Mouse (Mus musculus): ENCODE data around the gene Sumo1. TPM values are rescaled to one million over a fixed set of nuclear protein-coding genes. Genes with fewer than 3 reads are reported as not detected.

The Sumo1 gene
- polyA plus RNA-seq, 1 experiment from 2014 or later: 415 TPM

DNA sequence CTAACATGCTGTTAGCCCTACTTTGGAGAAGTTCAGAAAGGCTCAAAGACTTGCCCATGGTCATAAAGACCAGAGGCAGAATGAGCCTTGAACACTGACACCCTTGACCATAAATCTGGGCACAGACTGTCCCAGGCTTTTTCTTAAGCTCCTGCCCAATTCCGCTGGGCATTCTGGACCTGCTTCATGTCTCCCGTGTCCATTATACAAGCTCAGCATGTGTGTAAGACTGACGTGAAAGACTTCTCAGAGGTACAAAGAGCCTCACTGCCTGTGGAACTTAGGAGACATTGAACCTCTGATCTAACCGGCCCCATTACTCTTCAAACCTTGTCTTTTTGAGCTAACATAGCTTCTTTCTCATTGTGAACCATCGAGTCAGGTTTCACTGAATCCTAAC, 132.3 kb downstream of the Sumo1 start:
- H3K4me2 ChIP-seq (replicated peaks): no peak overlapping the region
- no peak overlapping the region for H3K9ac ChIP-seq
- no peaks in the 10 kb centered on the region for H3K27me3 ChIP-seq
- peaks cover 16% of the 10 kb centered on the region for H3K4me1 ChIP-seq
- no peaks in the 10 kb centered on the region for H3K36me3 ChIP-seq
- H3K4me3 ChIP-seq: no peak overlapping the region
- H3K9me3 ChIP-seq (replicated peaks): no peaks in the 10 kb centered on the region
- no peak overlapping the region for H3K27ac ChIP-seq
- ATAC-seq (ENCODE audit: low FRiP score): no peak
- 87% methylated on average over 5 of the region's 5 CpGs for WGBS

Other genes with a start within 250 kb of the Sumo1 start
- 19.0 and 19.4 TPM in 2 replicates for gene Fzd7, start 188.4 kb downstream of the Sumo1 start, polyA plus RNA-seq (2016; fragmentation: Nextera tagmentation; extraction: Ambion mirVana)
- 6.0 and 9.4 TPM in 2 replicates for gene Gm973, start 154.6 kb downstream of the Sumo1 start, polyA plus RNA-seq (2016; fragmentation: Nextera tagmentation; extraction: Ambion mirVana)
- 203 and 218 TPM in 2 replicates for gene Nop58, start 14.1 kb upstream of the Sumo1 start, polyA plus RNA-seq (2016; fragmentation: Nextera tagmentation; extraction: Ambion mirVana)
- 12.5 and 13.7 TPM in 2 replicates for gene Bmpr2, start 92.6 kb upstream of the Sumo1 start, polyA plus RNA-seq (2016; fragmentation: Nextera tagmentation; extraction: Ambion mirVana)
- 34.5 and 38.0 TPM in 2 replicates for gene Fam117b, start 242.2 kb upstream of the Sumo1 start, polyA plus RNA-seq (2016; fragmentation: Nextera tagmentation; extraction: Ambion mirVana)